Comparison of ENCODE assay signal across 22 mouse cellular contexts in the genomic region with DNA sequence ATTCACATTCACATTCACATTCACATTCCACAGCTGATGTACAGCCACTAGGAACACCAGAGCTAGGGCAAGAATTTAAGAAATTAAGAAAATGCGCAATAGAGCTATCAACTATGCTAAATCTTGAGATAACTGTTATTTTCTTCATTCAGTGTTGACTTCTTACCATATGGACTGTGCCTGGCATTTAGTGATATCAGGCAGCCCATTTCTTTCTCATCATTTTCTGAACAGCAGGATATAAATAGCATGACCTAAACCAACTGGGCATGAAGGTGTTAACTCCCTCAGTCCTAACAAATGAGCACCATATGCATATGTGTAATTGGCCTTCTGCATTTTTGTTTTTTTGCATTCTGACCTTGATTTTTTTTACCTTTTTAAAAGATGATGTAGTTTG.
A peak's percentile ranks its signal among the peaks of the same experiment; 100 is the strongest.
DNase-seq lines count a peak whose midpoint lies in the region; ATAC-seq and TF ChIP-seq lines count a peak whose summit lies in the region.
"Had no signal": no experiment of that assay in that cellular context is flagged by ENCODE, and none has a peak within 500 bp of the region (broad histone marks: within the 10 kb centered on the region; RNA-seq: fewer than 3 reads in every experiment).

No protein-coding gene starts in this region.

- no peaks in the 10 kb centered on the region for H3K36me3 ChIP-seq in forebrain, embryonic 13.5 days (ENCODE audit: poor library complexity, severe bottlenecking)
- H3K36me3 ChIP-seq in forebrain, embryonic 16.5 days (ENCODE audit: control insufficient read depth, insufficient read depth): no peaks in the 10 kb centered on the region
- no peaks in the 10 kb centered on the region for H3K36me3 ChIP-seq in heart, embryonic 12.5 days
- H3K36me3 ChIP-seq: heart, embryonic 13.5 days; hindbrain, embryonic 15.5 days had no signal

- H3K4me3 ChIP-seq in forebrain, embryonic 13.5 days: no peak overlapping the region
- H3K4me3 ChIP-seq in forebrain, embryonic 16.5 days (replicated peaks; ENCODE audit: low read length): no peak overlapping the region
- H3K4me3 ChIP-seq in heart, embryonic 12.5 days: no peak overlapping the region
- H3K4me3 ChIP-seq in layer of hippocampus, adult 2 months: no peak overlapping the region
- H3K4me3 ChIP-seq: heart, embryonic 13.5 days; hindbrain, embryonic 15.5 days had no signal

- 76% methylated on average over 1 of the region's 1 CpGs for WGBS in forebrain, embryonic 13.5 days
- 55% methylated on average over 1 of the region's 1 CpGs for WGBS in forebrain, embryonic 16.5 days
- WGBS in heart, embryonic 12.5 days: 83% methylated on average over 1 of the region's 1 CpGs

- no peak overlapping the region for H3K9ac ChIP-seq in forebrain, embryonic 13.5 days
- no peak overlapping the region for H3K9ac ChIP-seq in forebrain, embryonic 16.5 days (replicated peaks; ENCODE audit: low read depth, low read length)
- H3K9ac ChIP-seq in heart, embryonic 12.5 days: no peak overlapping the region
- H3K9ac ChIP-seq: heart, embryonic 13.5 days; hindbrain, embryonic 15.5 days had no signal

- H3K27ac ChIP-seq in forebrain, embryonic 13.5 days: no peak overlapping the region
- no peak overlapping the region for H3K27ac ChIP-seq in forebrain, embryonic 16.5 days (ENCODE audit: low read length)
- H3K27ac ChIP-seq in heart, embryonic 12.5 days (ENCODE audit: poor library complexity, severe bottlenecking): no peak overlapping the region
- no peak overlapping the region for H3K27ac ChIP-seq in layer of hippocampus, adult 2 months
- H3K27ac ChIP-seq: heart, embryonic 13.5 days; hindbrain, embryonic 15.5 days had no signal

- H3K27me3 ChIP-seq in forebrain, embryonic 13.5 days: no peaks in the 10 kb centered on the region
- no peaks in the 10 kb centered on the region for H3K27me3 ChIP-seq in forebrain, embryonic 16.5 days (replicated peaks; ENCODE audit: control insufficient read depth, insufficient read depth, low read length)
- no peaks in the 10 kb centered on the region for H3K27me3 ChIP-seq in heart, embryonic 12.5 days (replicated peaks)
- H3K27me3 ChIP-seq: heart, embryonic 13.5 days; hindbrain, embryonic 15.5 days had no signal

- ATAC-seq in forebrain, embryonic 13.5 days: peak; percentile 72
- peak; percentile 75 for ATAC-seq in forebrain, embryonic 16.5 days
- no peak for ATAC-seq in heart, embryonic 12.5 days (ENCODE audit: insufficient number of reproducible peaks, low FRiP score)
- ATAC-seq: activated CD4-positive, CD25-positive, alpha-beta regulatory T cell, adult 4 months; CD4-positive, CD25-positive, alpha-beta regulatory T cell, adult 4 months had no signal

- no peaks in the 10 kb centered on the region for H3K4me1 ChIP-seq in forebrain, embryonic 13.5 days
- H3K4me1 ChIP-seq in forebrain, embryonic 16.5 days (replicated peaks; ENCODE audit: control insufficient read depth, insufficient read depth, low read length): peaks cover 4% of the 10 kb centered on the region; the same call in 1 of the 2 replicates
- no peaks in the 10 kb centered on the region for H3K4me1 ChIP-seq in heart, embryonic 12.5 days (replicated peaks)
- H3K4me1 ChIP-seq: heart, embryonic 13.5 days; hindbrain, embryonic 15.5 days had no signal

- no peak overlapping the region for H3K4me2 ChIP-seq in forebrain, embryonic 13.5 days
- no peak overlapping the region for H3K4me2 ChIP-seq in forebrain, embryonic 16.5 days (ENCODE audit: low read length)
- H3K4me2 ChIP-seq in heart, embryonic 12.5 days: no peak overlapping the region
- H3K4me2 ChIP-seq: heart, embryonic 13.5 days; hindbrain, embryonic 15.5 days had no signal

- no peaks in the 10 kb centered on the region for H3K9me3 ChIP-seq in forebrain, embryonic 13.5 days (replicated peaks)
- no peaks in the 10 kb centered on the region for H3K9me3 ChIP-seq in forebrain, embryonic 16.5 days (ENCODE audit: control insufficient read depth, low read length)
- no peaks in the 10 kb centered on the region for H3K9me3 ChIP-seq in heart, embryonic 12.5 days (replicated peaks)
- H3K9me3 ChIP-seq: heart, embryonic 13.5 days; hindbrain, embryonic 15.5 days had no signal

- no peak for TF ChIP-seq CTCF in brain, embryonic 14.5 days (IDR thresholded peaks at IDR 0.05; ENCODE audit: borderline replicate concordance, extremely low read depth, insufficient read depth, insufficient read length)
- TF ChIP-seq CTCF in layer of hippocampus, adult 2 months (conservative IDR thresholded peaks at IDR 0.05): no peak

- DNase-seq in R1 (ENCODE audit: low read depth, low spot score): peak; percentile 5
- peak; percentile 65 for DNase-seq in brain, embryonic 14.5 days (ENCODE audit: low read depth)
- no peak for DNase-seq in cerebellum, adult 11-12 months
- no peak for DNase-seq in layer of hippocampus, adult 2 months (ENCODE audit: low spot score in 2 of 2)
- DNase-seq: adrenal gland, postnatal 10 days; adrenal gland, postnatal 36 days; cerebellum, adult 18-20 months; cerebellum, adult 9-10 months; cerebellum, postnatal 14 days; gastrocnemius, postnatal 25 days; heart, adult 18-20 months; heart, postnatal 14 days; heart, postnatal 4 days; kidney, adult 11 months; kidney, adult 8-10 months had no signal

- no peak for TF ChIP-seq POLR2A in brain, embryonic 14.5 days (IDR thresholded peaks at IDR 0.05; ENCODE audit: borderline replicate concordance, extremely low read depth, insufficient read depth, insufficient read length, poor library complexity, severe bottlenecking)

Comparison
In these comparisons a context has a peak if more than half of its experiments do, and no peak if none do; other contexts are left out.
1. DNase-seq: peak in R1 (single experiment) and brain, embryonic 14.5 days (single experiment); none in cerebellum, adult 11-12 months (single experiment) and layer of hippocampus, adult 2 months (0 of 2).